Mouse (Mus musculus) ES-E14 (cell line): Measurements from ENCODE around the gene Clec2d. TPM values are rescaled to one million over a fixed set of nuclear protein-coding genes. Genes with fewer than 3 reads are reported as not detected.

Experiments
- DNase-seq: peaks from one replicate; pipeline ENCODE4 v3.0.0-alpha.2; 2013; ENCODE audit warnings: low read depth, low spot score
- H3K27ac ChIP-seq: 2 replicates; pipeline ENCODE4 v1.5.1; 2012; ENCODE audit warnings: low read depth, mild to moderate bottlenecking, low read length, moderate library complexity, mixed read lengths; ENCODE audit not compliant: poor library complexity, insufficient read depth, severe bottlenecking
- H3K36me3 ChIP-seq: 2 replicates; pipeline ENCODE4 v1.6.1; 2012; ENCODE audit warnings: mild to moderate bottlenecking, low read length, moderate library complexity, mixed read lengths; ENCODE audit not compliant: control insufficient read depth, poor library complexity, insufficient read depth, severe bottlenecking
- H3K4me1 ChIP-seq, 2 experiments: fragments of 150-350 bp in 1 of 2; sonication (generic) in 1 of 2; 2 replicates each; pipeline ENCODE4 v1.6.1; 2012; ENCODE audit warnings: low read length in 2 of 2, mild to moderate bottlenecking in 1 of 2, mixed read lengths in 1 of 2; ENCODE audit not compliant: control insufficient read depth in 2 of 2, insufficient read depth in 2 of 2, poor library complexity in 1 of 2
- H3K4me3 ChIP-seq, 2 experiments: fragments of 150-350 bp in 1 of 2; sonication (generic) in 1 of 2; 2 replicates each; pipeline ENCODE4 v1.5.1; 2012; ENCODE audit warnings: low read length in 2 of 2, low read depth in 1 of 2, mild to moderate bottlenecking in 1 of 2, mixed read lengths in 1 of 2; ENCODE audit not compliant: insufficient read depth in 1 of 2, poor library complexity in 1 of 2, severe bottlenecking in 1 of 2
- H3K9ac ChIP-seq: 2 replicates; pipeline ENCODE4 v1.6.1; 2012; ENCODE audit warnings: low read depth, mild to moderate bottlenecking, low read length, mixed read lengths; ENCODE audit not compliant: poor library complexity, insufficient read depth, severe bottlenecking
- H3K9me3 ChIP-seq: fragments of 150-350 bp; sonication (generic); 2 replicates; pipeline ENCODE4 v1.6.1; 2012; ENCODE audit warnings: low read depth, mild to moderate bottlenecking, low read length; ENCODE audit not compliant: control insufficient read depth, insufficient read depth
- CHD2 ChIP-seq: IDR thresholded peaks from 2 replicates; pipeline ENCODE4 v1.6.1; 2014; ENCODE audit warnings: mild to moderate bottlenecking, low read depth, low read length, inconsistent platforms
- HCFC1 ChIP-seq: IDR thresholded peaks from 2 replicates; pipeline ENCODE4 v1.6.1; 2012; ENCODE audit warnings: low read length, inconsistent platforms, borderline replicate concordance; ENCODE audit not compliant: insufficient read depth
- MAFK ChIP-seq: IDR thresholded peaks from 2 replicates; pipeline ENCODE4 v1.6.1; 2014; ENCODE audit warnings: mild to moderate bottlenecking, low read depth, low read length, inconsistent platforms; ENCODE audit not compliant: insufficient read depth
- ZC3H11A ChIP-seq: IDR thresholded peaks from 2 replicates; pipeline ENCODE4 v1.6.1; 2012; ENCODE audit warnings: low read depth, mild to moderate bottlenecking, inconsistent platforms, low read length, borderline replicate concordance
- ZNF384 ChIP-seq: IDR thresholded peaks from 2 replicates; pipeline ENCODE4 v1.6.1; 2012; ENCODE audit warnings: low read depth, low read length, inconsistent platforms
- in situ Hi-C, 2 experiments: fragments of 600-800 bp; cut with MboI; formaldehyde crosslinking; loops; one replicate each; pipeline ENCODE4 v1.15.1; 2025; ENCODE audit warnings: low sequenced_read_pairs in 2 of 2, inconsistent platforms in 1 of 2; ENCODE audit not compliant: unreplicated experiment in 2 of 2
- total RNA-seq: library from RNA; depleted of rRNA; stranded (reverse); fragments of 300-350 nt; gene quantifications from 2 replicates; pipeline ENCODE4 v1.2.3, GENCODE M21; 2012

Gene Clec2d
- total RNA-seq, 1 experiment, result 0.40 TPM

- in situ Hi-C loops, result no loop called here
- TF ChIP-seq ZNF384 (no peak), CHD2 (no peak), HCFC1 (no peak), MAFK (no peak), ZC3H11A (no peak)
- H3K4me3 ChIP-seq, result no peak overlapping the region
Observed at GRCm38 (mm10) chr6:129209785-129210446, 29.5 kb downstream of the Clec2d start.

DNA sequence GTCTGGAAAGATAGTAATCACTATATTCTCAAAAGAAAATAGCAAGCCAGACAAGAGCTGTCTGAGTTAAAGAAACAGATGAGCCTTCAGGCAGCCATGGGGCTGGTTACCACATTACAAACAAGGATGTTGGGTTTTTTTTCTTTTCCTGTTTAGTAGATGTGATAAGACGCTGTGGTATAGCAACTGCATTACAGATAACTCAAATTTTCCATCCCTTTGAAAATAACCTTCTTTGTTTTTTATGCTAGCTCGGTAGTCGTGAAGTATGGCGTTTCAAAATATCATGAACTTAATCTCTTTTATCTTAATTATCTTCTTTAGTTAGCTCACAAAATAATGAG, 30.0 kb downstream of the Clec2d start:
- Histone ChIP-seq H3K36me3 (no peaks in the 10 kb centered on the region), H3K27ac (no peak overlapping the region), H3K4me3 (no peak overlapping the region), H3K9me3 (no peaks in the 10 kb centered on the region), H3K4me1 (no peaks in the 10 kb centered on the region), H3K9ac (no peak overlapping the region)
- TF ChIP-seq ZC3H11A (no peak), MAFK (no peak), HCFC1 (no peak), ZNF384 (no peak)
- in situ Hi-C loops, result no loop called here
- no peak for DNase-seq

More at GRCm38 (mm10) chr6:129209785-129210446, 29.5 kb downstream of the Clec2d start:
- no peak overlapping the region for H3K27ac ChIP-seq
- no peaks in the 10 kb centered on the region for H3K4me1 ChIP-seq
- H3K9ac ChIP-seq, result no peak overlapping the region
- no peaks in the 10 kb centered on the region for H3K9me3 ChIP-seq
- H3K36me3 ChIP-seq, result no peaks in the 10 kb centered on the region
- DNase-seq, result no peak

GRCm38 (mm10) chr6:129212421-129213195, 32.2 kb downstream of the Clec2d start:
- no peaks in the 10 kb centered on the region for H3K9me3 ChIP-seq
- no peak for DNase-seq
- no peaks in the 10 kb centered on the region for H3K4me1 ChIP-seq
- no peak overlapping the region for H3K4me3 ChIP-seq
- TF ChIP-seq CHD2, result no peak
- no peak for TF ChIP-seq MAFK
- no peak for TF ChIP-seq ZC3H11A
- no peak for TF ChIP-seq ZNF384
- TF ChIP-seq HCFC1, result no peak
- H3K9ac ChIP-seq, result no peak overlapping the region
- H3K27ac ChIP-seq, result no peak overlapping the region
- H3K36me3 ChIP-seq, result no peaks in the 10 kb centered on the region
- in situ Hi-C loops, result no loop called here

- Histone ChIP-seq H3K27ac (no peak overlapping the region), H3K9ac (no peak overlapping the region), H3K36me3 (no peaks in the 10 kb centered on the region), H3K4me3 (no peak overlapping the region), H3K9me3 (no peaks in the 10 kb centered on the region), H3K4me1 (no peaks in the 10 kb centered on the region)
- in situ Hi-C loops, result no loop called here
- no peak for DNase-seq
- TF ChIP-seq HCFC1 (no peak), CHD2 (no peak), ZNF384 (no peak), MAFK (no peak), ZC3H11A (no peak)
Observed at GRCm38 (mm10) chr6:129213497-129213896, 33.1 kb downstream of the Clec2d start.
